Mouse (Mus musculus) CD4-positive naive resting alpha-beta T cell, adult 76 days (primary cell): ENCODE data around the gene Sycp1. TPM values are rescaled to one million over a fixed set of nuclear protein-coding genes. Genes with fewer than 3 reads are reported as not detected.

Source experiments
- total RNA-seq: library from RNA; stranded (reverse); gene quantifications from one replicate; pipeline ENCODE4 v1.2.4, GENCODE M21; 2023

Sycp1 gene
- 0.29 TPM for total RNA-seq

GRCm38 (mm10) chr3:102935451-102936354 lies at the start of gene Sycp1:
Sycp1 (minus strand) TSS chr3:102936100.

GRCm38 (mm10) chr3:102964033-102964432 lies 28.1 kb upstream of the Sycp1 start, which contains the start of gene Nr1h5:
Nr1h5 (minus strand) TSS chr3:102964133.

GRCm38 (mm10) chr3:102782618-102783017 lies 153.3 kb downstream of the Sycp1 start, which contains the start of gene Tshb:
Tshb (minus strand) TSS chr3:102782718.

Other genes starting within 250 kb of the Sycp1 start
- gene Tspan2, start 201.6 kb downstream of the Sycp1 start, total RNA-seq, result 0.73 TPM
- not detected for gene Tshb, start 153.4 kb downstream of the Sycp1 start, total RNA-seq
- not detected for gene Nr1h5, start 28.0 kb upstream of the Sycp1 start, total RNA-seq
- 106 TPM for gene Sike1, start 59.6 kb upstream of the Sycp1 start, total RNA-seq
- gene Csde1, start 84.3 kb upstream of the Sycp1 start, total RNA-seq, result 608 TPM
- gene Nras, start 122.2 kb upstream of the Sycp1 start, total RNA-seq, result 84.8 TPM
- 15.7 TPM for gene Ampd1, start 137.9 kb upstream of the Sycp1 start, total RNA-seq
- gene Dennd2c, start 166.5 kb upstream of the Sycp1 start, total RNA-seq, result 2.2 TPM
- gene Bcas2, start 235.6 kb upstream of the Sycp1 start, total RNA-seq, result 91.9 TPM